ENCODE assay signal across 10 mouse cellular contexts in genomic region chr15:103314181-103314580, GRCm38 (mm10). TPM values are rescaled to one million over a fixed set of nuclear protein-coding genes. Genes with fewer than 3 reads are reported as not detected.
A peak's percentile ranks its signal among the peaks of the same experiment; 100 is the strongest.
DNase-seq lines count a peak whose midpoint lies in the region; ATAC-seq and TF ChIP-seq lines count a peak whose summit lies in the region.
"Had no signal": no experiment of that assay in that cellular context is flagged by ENCODE, and none has a peak within 500 bp of the region (broad histone marks: within the 10 kb centered on the region; RNA-seq: fewer than 3 reads in every experiment).

No protein-coding gene starts in this region.

- H3K4me3 ChIP-seq in heart, adult 2 months = peak overlapping the region; percentile 33; the same call in 1 of the 2 replicates
- peak overlapping the region; percentile 40 to 47 for H3K4me3 ChIP-seq in ES-E14 (ENCODE audit: insufficient read depth in 1 of 2, low read depth in 1 of 2, low read length in 2 of 2, poor library complexity in 1 of 2, severe bottlenecking in 1 of 2)
- H3K4me3 ChIP-seq in hindbrain, embryonic 10.5 days = peak overlapping the region; percentile 52
- no peak overlapping the region for H3K4me3 ChIP-seq in liver, embryonic 15.5 days (replicated peaks)

- in situ Hi-C loops in ES-E14 (cut with MboI; ENCODE audit: low sequenced_read_pairs in 2 of 2, unreplicated experiment in 2 of 2) = loop anchor here (10.0 to 25.0 kb wide), 2 partner anchors 129 to 327 kb away; partner anchors contain the start of genes Hoxc6 (in 1 of the 2), Hoxc8 (in 1 of the 2) and Hoxc9 (in 1 of the 2)

- H3K9me3 ChIP-seq in ES-E14 (ENCODE audit: control insufficient read depth, insufficient read depth, low read depth, low read length) = no peaks in the 10 kb centered on the region
- no peaks in the 10 kb centered on the region for H3K9me3 ChIP-seq in hindbrain, embryonic 10.5 days
- no peaks in the 10 kb centered on the region for H3K9me3 ChIP-seq in liver, embryonic 15.5 days (replicated peaks)

- ATAC-seq in liver, embryonic 15.5 days (ENCODE audit: insufficient read depth) = no peak

- no peak for TF ChIP-seq EP300 in heart, adult 2 months (IDR thresholded peaks at IDR 0.05; ENCODE audit: insufficient read depth, low read depth, low read length)

- intact Hi-C loops in heart, adult 2 months (cut with DNase I) = no loop called here
- intact Hi-C loops in heart, postnatal 25 days (cut with DNase I) = no loop called here

- TF ChIP-seq POLR2A in heart, adult 2 months (IDR thresholded peaks at IDR 0.05; ENCODE audit: insufficient read depth, low read depth, low read length) = no peak

- no peaks in the 10 kb centered on the region for H3K36me3 ChIP-seq in heart, adult 2 months (ENCODE audit: control insufficient read depth, insufficient read depth, low read length)
- peaks cover 22% of the 10 kb centered on the region for H3K36me3 ChIP-seq in ES-E14 (ENCODE audit: control insufficient read depth, insufficient read depth, low read length, poor library complexity, severe bottlenecking)
- H3K36me3 ChIP-seq in hindbrain, embryonic 10.5 days = peaks cover 52% of the 10 kb centered on the region
- H3K36me3 ChIP-seq in liver, embryonic 15.5 days (replicated peaks) = peaks cover 6% of the 10 kb centered on the region; the same call in 1 of the 2 replicates

- H3K4me2 ChIP-seq in liver, embryonic 15.5 days = 0 out of 2 replicates have a peak overlapping the region, but pooled peaks have one; percentile 35

- H3K4me1 ChIP-seq in heart, adult 2 months (ENCODE audit: control insufficient read depth, insufficient read depth, low read length) = peaks cover 6% of the 10 kb centered on the region
- peaks cover under 1 to 7% of the 10 kb centered on the region in 2 experiments; a peak in 3 of 4 replicates for H3K4me1 ChIP-seq in ES-E14 (ENCODE audit: control insufficient read depth in 2 of 2, insufficient read depth in 2 of 2, low read length in 2 of 2, poor library complexity in 1 of 2)
- H3K4me1 ChIP-seq in hindbrain, embryonic 10.5 days (replicated peaks) = peaks cover 44% of the 10 kb centered on the region
- peaks cover 33% of the 10 kb centered on the region for H3K4me1 ChIP-seq in liver, embryonic 15.5 days (replicated peaks)

- DNase-seq in heart, adult 2 months = no peak
- DNase-seq in heart, postnatal 25 days (ENCODE audit: low spot score) = no peak
- no peak for DNase-seq in ES-E14 (ENCODE audit: low read depth, low spot score)
- no peak for DNase-seq in hindbrain, embryonic 10.5 days (ENCODE audit: low spot score)
- DNase-seq in embryo, embryonic 9.5 days (ENCODE audit: extremely low spot score) = no peak
- DNase-seq in yolk sac, embryonic 10.5 days (ENCODE audit: low spot score) = no peak
- no peak for DNase-seq in right cerebral cortex, adult 18-20 months

- no peaks in the 10 kb centered on the region for H3K79me2 ChIP-seq in heart, adult 2 months (replicated peaks; ENCODE audit: control insufficient read depth, insufficient read depth, low read length)

- no peaks in the 10 kb centered on the region for H3K27me3 ChIP-seq in heart, adult 2 months (ENCODE audit: control insufficient read depth, insufficient read depth, low read length)
- H3K27me3 ChIP-seq in hindbrain, embryonic 10.5 days (ENCODE audit: insufficient read depth, poor library complexity, severe bottlenecking) = peaks cover 17% of the 10 kb centered on the region
- peaks cover 4% of the 10 kb centered on the region for H3K27me3 ChIP-seq in liver, embryonic 15.5 days

- no peak for TF ChIP-seq CTCF in heart, adult 2 months (IDR thresholded peaks at IDR 0.05)

- H3K27ac ChIP-seq in heart, adult 2 months = no peak overlapping the region
- no peak overlapping the region for H3K27ac ChIP-seq in ES-E14 (ENCODE audit: insufficient read depth, low read depth, low read length, poor library complexity, severe bottlenecking)
- peak overlapping the region; percentile 82 for H3K27ac ChIP-seq in hindbrain, embryonic 10.5 days
- H3K27ac ChIP-seq in liver, embryonic 15.5 days (replicated peaks) = no peak overlapping the region

- 0 out of 2 replicates have a peak overlapping the region, but pooled peaks have one; percentile 31 for H3K9ac ChIP-seq in heart, adult 2 months (ENCODE audit: low read depth, low read length)
- H3K9ac ChIP-seq in ES-E14 (ENCODE audit: insufficient read depth, low read depth, low read length, poor library complexity, severe bottlenecking) = no peak overlapping the region
- no peak overlapping the region for H3K9ac ChIP-seq in liver, embryonic 15.5 days

- 46% methylated on average over 22 of the region's 22 CpGs for WGBS in heart, adult 2 months
- WGBS in hindbrain, embryonic 10.5 days = 26% methylated on average over 22 of the region's 22 CpGs
- WGBS in liver, embryonic 15.5 days (ENCODE audit: insufficient replicate concordance) = 69% methylated on average over 22 of the region's 22 CpGs

TF ChIP-seq in ES-E14, 5 proteins besides CTCF, POLR2A, EP300 and RAD21:
- TF ChIP-seq ZNF384 (IDR thresholded peaks at IDR 0.05; ENCODE audit: low read depth, low read length) (no peak), CHD2 (IDR thresholded peaks at IDR 0.05; ENCODE audit: low read depth, low read length) (no peak), MAFK (IDR thresholded peaks at IDR 0.05; ENCODE audit: insufficient read depth, low read depth, low read length) (no peak)
TF ChIP-seq in ES-E14: peak in this region for 0.

RNA-seq across cellular contexts. Expression of gene Gpr84, which starts 3.8 kb away (rescaled TPM):
- not detected for total RNA-seq in heart, adult 2 months (2021)
- 0.06 TPM in 1 of 2 replicates, not detected in the other for polyA plus RNA-seq in heart, adult 2 months (2012; rRNA removed)
- total RNA-seq in heart, postnatal 25 days (2021) = not detected
- 0.40 and 0.48 TPM in 2 replicates for total RNA-seq in ES-E14 (2012; rRNA removed)
- 0.31 and 0.36 TPM in 2 replicates for polyA plus RNA-seq in hindbrain, embryonic 10.5 days (2016; fragmentation: Nextera tagmentation; extraction: Ambion mirVana)
- polyA plus RNA-seq in liver, embryonic 15.5 days (2015; fragmentation: Nextera tagmentation; extraction: Ambion mirVana) = 0.86 and 1.0 TPM in 2 replicates
- total RNA-seq: common myeloid progenitor, adult 5-6 weeks had no signal
- polyA plus RNA-seq: C2C12 had no signal

RNA-seq across cellular contexts. Expression of gene Zfp385a, which starts 25.7 kb away (rescaled TPM):
- total RNA-seq in heart, adult 2 months (2021) = 10 to 100 TPM; 10.1 to 10.4 TPM
- 7.3 and 12.0 TPM in 2 replicates for polyA plus RNA-seq in heart, adult 2 months (2012; rRNA removed)
- 10 to 100 TPM; 12.5 to 13.7 TPM for total RNA-seq in heart, postnatal 25 days (2021)
- total RNA-seq in ES-E14 (2012; rRNA removed) = 2.7 and 5.9 TPM in 2 replicates
- polyA plus RNA-seq in hindbrain, embryonic 10.5 days (2016; fragmentation: Nextera tagmentation; extraction: Ambion mirVana) = 24.9 and 26.3 TPM in 2 replicates
- 6.0 and 6.6 TPM in 2 replicates for polyA plus RNA-seq in liver, embryonic 15.5 days (2015; fragmentation: Nextera tagmentation; extraction: Ambion mirVana)

RNA-seq across cellular contexts. Expression of gene Copz1, which starts 41.7 kb away (rescaled TPM):
- total RNA-seq in heart, adult 2 months (2021) = 10 to 100 TPM; 50.2 to 55.2 TPM
- 58.7 and 96.8 TPM in 2 replicates for polyA plus RNA-seq in heart, adult 2 months (2012; rRNA removed)
- 10 to 100 TPM; 51.8 to 53.4 TPM for total RNA-seq in heart, postnatal 25 days (2021)
- total RNA-seq in ES-E14 (2012; rRNA removed) = 59.4 and 85.5 TPM in 2 replicates
- polyA plus RNA-seq in hindbrain, embryonic 10.5 days (2016; fragmentation: Nextera tagmentation; extraction: Ambion mirVana) = 288 and 299 TPM in 2 replicates
- polyA plus RNA-seq in liver, embryonic 15.5 days (2015; fragmentation: Nextera tagmentation; extraction: Ambion mirVana) = 196 and 203 TPM in 2 replicates

RNA-seq across cellular contexts. Expression of gene Itga5, which starts 52.4 kb away (rescaled TPM):
- 10 to 100 TPM; 36.4 to 36.7 TPM for total RNA-seq in heart, adult 2 months (2021)
- 38.6 and 44.6 TPM in 2 replicates for polyA plus RNA-seq in heart, adult 2 months (2012; rRNA removed)
- 10 to 100 TPM; 48.1 to 48.2 TPM for total RNA-seq in heart, postnatal 25 days (2021)
- 69.0 and 80.8 TPM in 2 replicates for total RNA-seq in ES-E14 (2012; rRNA removed)
- 23.5 and 23.8 TPM in 2 replicates for polyA plus RNA-seq in hindbrain, embryonic 10.5 days (2016; fragmentation: Nextera tagmentation; extraction: Ambion mirVana)
- 15.9 and 19.1 TPM in 2 replicates for polyA plus RNA-seq in liver, embryonic 15.5 days (2015; fragmentation: Nextera tagmentation; extraction: Ambion mirVana)

RNA-seq across cellular contexts. Expression of gene Nfe2, which starts 56.0 kb away (rescaled TPM):
- 1 to 10 TPM in 1 of 2 experiments, under 1 TPM in 1; 0.86 to 2.0 TPM for total RNA-seq in heart, adult 2 months (2021)
- polyA plus RNA-seq in heart, adult 2 months (2012; rRNA removed) = 1.6 and 1.9 TPM in 2 replicates
- under 1 TPM; 0.42 to 0.64 TPM for total RNA-seq in heart, postnatal 25 days (2021)
- 0.49 and 1.0 TPM in 2 replicates for total RNA-seq in ES-E14 (2012; rRNA removed)
- polyA plus RNA-seq in hindbrain, embryonic 10.5 days (2016; fragmentation: Nextera tagmentation; extraction: Ambion mirVana) = 7.3 and 8.5 TPM in 2 replicates
- 207 and 217 TPM in 2 replicates for polyA plus RNA-seq in liver, embryonic 15.5 days (2015; fragmentation: Nextera tagmentation; extraction: Ambion mirVana)
